Mouse (Mus musculus) stomach, postnatal 0 days (tissue): ENCODE measurements at regions not wholly inside any gene's neighbourhood (a gene's known extent, or its start where the extent isn't known, plus 50 kb on each side); places are given as distances from the start of the nearest gene placed in this dataset.

Experiments used
- ATAC-seq: fragments of 200-750 bp; cut with Nextera tagmentation; 2 replicates; pipeline ENCODE4 v1.8.0; 2017; ENCODE audit not compliant: low FRiP score, low TSS enrichment
- DNase-seq: peaks from one replicate; pipeline ENCODE4 v3.0.0-alpha.2; 2016; ENCODE audit warnings: low spot score
- H3K27ac ChIP-seq: fragments of 300-500 bp; sonication (generic); replicated peaks from 2 replicates; pipeline ENCODE4 v1.5.1; 2014; ENCODE audit warnings: mild to moderate bottlenecking, control low read depth
- H3K27me3 ChIP-seq: fragments of 300-500 bp; sonication (generic); 2 replicates; pipeline ENCODE4 v1.6.1; 2014; ENCODE audit warnings: low read length; ENCODE audit not compliant: control insufficient read depth, insufficient read depth
- H3K36me3 ChIP-seq: fragments of 300-500 bp; sonication (generic); 2 replicates; pipeline ENCODE4 v1.6.1; 2014; ENCODE audit warnings: low read length, mixed read lengths; ENCODE audit not compliant: control insufficient read depth, insufficient read depth
- H3K4me1 ChIP-seq: fragments of 300-500 bp; sonication (generic); replicated peaks from 2 replicates; pipeline ENCODE4 v1.6.1; 2014; ENCODE audit warnings: antibody characterized with exemption; ENCODE audit not compliant: control insufficient read depth, insufficient read depth
- H3K4me2 ChIP-seq: fragments of 300-500 bp; sonication (generic); replicated peaks from 2 replicates; pipeline ENCODE4 v1.6.1; 2014; ENCODE audit warnings: low read depth, mild to moderate bottlenecking, control low read depth, moderate library complexity
- H3K4me3 ChIP-seq: fragments of 300-500 bp; sonication (generic); 2 replicates; pipeline ENCODE4 v1.5.1; 2014; ENCODE audit warnings: low read depth, low read length, control low read depth
- H3K9ac ChIP-seq: fragments of 300-500 bp; sonication (generic); 2 replicates; pipeline ENCODE4 v1.6.1; 2014; ENCODE audit warnings: mild to moderate bottlenecking, low read length, control low read depth, mixed read lengths
- H3K9me3 ChIP-seq: fragments of 300-500 bp; sonication (generic); 2 replicates; pipeline ENCODE4 v1.6.1; 2016; ENCODE audit warnings: low read length; ENCODE audit not compliant: control insufficient read depth
- CTCF ChIP-seq: IDR thresholded peaks from 2 replicates; pipeline ENCODE4 v1.5.1; 2016; ENCODE audit warnings: antibody characterized with exemption, low read depth, mild to moderate bottlenecking, moderate library complexity
- EP300 ChIP-seq: optimal IDR thresholded peaks from 2 replicates; pipeline ENCODE3; 2016; ENCODE audit warnings: antibody characterized with exemption
- WGBS: fragments of 180-500 bp; shearing (Covaris S2); extraction: QIAGEN DNeasy Blood & Tissue Kit; methylation state at CpG from one replicate; pipeline ENCODE4 v1.1.7; 2014; 5-methylcytosine and 5-hydroxymethylcytosine counted together

DNA sequence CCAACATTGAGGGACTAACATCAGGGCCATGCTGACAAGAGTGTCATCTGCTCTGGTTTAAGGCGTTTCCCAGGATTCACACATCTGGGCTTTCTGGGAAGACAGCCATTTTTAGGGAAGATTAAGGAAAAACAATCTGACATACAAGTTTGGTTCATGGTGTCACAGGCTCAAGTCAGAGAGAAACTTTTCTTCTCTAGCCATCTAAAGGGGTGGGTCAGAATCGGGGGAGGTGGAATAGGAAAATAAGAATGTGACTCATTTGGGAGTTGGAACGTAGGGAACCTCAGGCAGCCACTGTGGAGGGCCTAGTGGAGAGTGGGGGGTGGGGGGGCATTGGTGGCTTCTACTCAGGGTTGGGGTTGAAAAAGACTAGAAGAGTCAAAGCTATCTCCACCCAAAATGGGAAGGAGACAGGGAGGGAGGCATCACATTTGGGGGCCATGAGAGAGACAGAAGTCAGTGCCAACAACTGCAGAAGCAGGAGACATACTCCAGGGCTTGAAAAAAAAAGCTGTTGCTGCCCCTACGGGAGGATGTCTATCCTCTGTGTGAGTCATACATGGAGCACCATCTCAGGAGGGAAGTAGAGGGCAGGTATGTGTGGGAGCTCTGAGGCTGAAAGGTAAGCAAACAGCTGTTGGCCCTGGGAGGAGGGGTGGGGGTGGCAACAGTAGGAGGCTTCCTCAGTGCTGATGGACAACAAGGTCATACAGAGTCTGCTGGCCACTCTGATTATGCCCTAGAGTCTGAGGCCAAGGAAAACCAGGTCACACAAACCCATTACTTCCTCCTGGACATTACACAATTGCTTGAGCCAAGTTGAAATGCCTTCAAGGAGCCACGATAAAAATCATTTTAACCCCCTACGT, 128.2 kb downstream of the Snx18 start:
- no peaks in the 10 kb centered on the region for H3K4me1 ChIP-seq
- TF ChIP-seq CTCF (no peak), EP300 (no peak)
- H3K4me2 ChIP-seq: no peak overlapping the region
- no peak overlapping the region for H3K9ac ChIP-seq
- WGBS: 41% methylated on average over 6 of the region's 6 CpGs
- H3K27me3 ChIP-seq: no peaks in the 10 kb centered on the region
- H3K27ac ChIP-seq: no peak overlapping the region
- no peak for DNase-seq
- no peaks in the 10 kb centered on the region for H3K9me3 ChIP-seq
- no peak overlapping the region for H3K4me3 ChIP-seq
- ATAC-seq: no peak
- no peaks in the 10 kb centered on the region for H3K36me3 ChIP-seq

DNA sequence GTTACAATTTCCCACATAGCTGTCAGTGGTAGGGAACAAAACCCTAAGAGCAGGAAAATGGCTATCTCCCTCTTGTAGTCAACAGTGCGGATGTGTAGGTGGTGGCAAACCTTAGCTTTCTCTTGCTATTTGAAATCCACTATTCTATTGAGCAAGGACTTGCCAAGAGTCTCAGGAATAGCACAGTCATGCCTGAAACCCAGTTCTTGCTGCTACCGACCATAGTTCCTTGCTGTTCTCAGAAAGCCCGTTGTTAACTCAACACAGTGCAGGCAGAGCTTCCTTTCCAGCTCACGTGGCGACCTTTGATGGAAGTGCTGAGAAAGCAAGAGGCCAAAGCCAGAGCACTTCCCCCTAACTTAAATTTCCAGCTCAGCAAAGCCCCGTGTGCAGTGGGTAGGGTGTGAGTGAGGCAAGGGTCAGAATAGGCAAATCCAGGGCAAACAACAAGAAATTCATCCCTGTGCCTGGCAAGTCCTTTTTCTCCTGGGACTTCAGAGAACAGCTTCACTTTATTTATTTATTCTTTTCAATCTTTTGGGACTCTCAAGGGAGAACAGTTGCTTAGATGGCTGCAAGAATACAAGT, 131.9 kb downstream of the Snx18 start:
- DNase-seq (no peak), ATAC-seq (no peak)
- no peaks in the 10 kb centered on the region for H3K27me3 ChIP-seq
- H3K9me3 ChIP-seq: no peaks in the 10 kb centered on the region
- 65% methylated on average over 6 of the region's 6 CpGs for WGBS
- no peak overlapping the region for H3K27ac ChIP-seq
- H3K9ac ChIP-seq: no peak overlapping the region
- no peaks in the 10 kb centered on the region for H3K36me3 ChIP-seq
- no peaks in the 10 kb centered on the region for H3K4me1 ChIP-seq
- H3K4me3 ChIP-seq: no peak overlapping the region
- no peak overlapping the region for H3K4me2 ChIP-seq
- TF ChIP-seq CTCF (no peak), EP300 (no peak)

DNA sequence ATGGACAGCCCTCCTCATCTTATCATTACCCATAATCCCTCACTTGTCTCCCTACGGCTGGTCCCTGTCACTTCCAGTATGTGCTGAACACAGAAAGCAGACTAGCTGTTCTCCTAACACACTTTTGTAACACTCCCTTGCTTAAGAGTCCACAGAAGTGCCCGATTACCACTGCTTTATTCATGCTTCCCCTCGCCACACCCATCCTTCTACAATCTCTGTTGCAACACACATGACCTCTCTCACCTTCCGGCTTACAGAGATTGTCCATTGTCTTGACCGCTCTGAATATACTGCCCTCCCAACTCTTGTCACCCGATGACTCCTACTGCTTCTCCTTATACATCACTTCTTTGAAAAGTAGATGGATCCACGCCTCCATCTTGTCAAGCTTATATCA, 132.9 kb downstream of the Snx18 start:
- Histone ChIP-seq H3K9ac (no peak overlapping the region), H3K4me2 (no peak overlapping the region), H3K4me3 (no peak overlapping the region), H3K9me3 (no peaks in the 10 kb centered on the region), H3K36me3 (no peaks in the 10 kb centered on the region), H3K4me1 (no peaks in the 10 kb centered on the region), H3K27me3 (no peaks in the 10 kb centered on the region), H3K27ac (no peak overlapping the region)
- ATAC-seq: no peak
- TF ChIP-seq CTCF (no peak), EP300 (no peak)
- no peak for DNase-seq
- 79% methylated on average over 7 of the region's 7 CpGs for WGBS

DNA sequence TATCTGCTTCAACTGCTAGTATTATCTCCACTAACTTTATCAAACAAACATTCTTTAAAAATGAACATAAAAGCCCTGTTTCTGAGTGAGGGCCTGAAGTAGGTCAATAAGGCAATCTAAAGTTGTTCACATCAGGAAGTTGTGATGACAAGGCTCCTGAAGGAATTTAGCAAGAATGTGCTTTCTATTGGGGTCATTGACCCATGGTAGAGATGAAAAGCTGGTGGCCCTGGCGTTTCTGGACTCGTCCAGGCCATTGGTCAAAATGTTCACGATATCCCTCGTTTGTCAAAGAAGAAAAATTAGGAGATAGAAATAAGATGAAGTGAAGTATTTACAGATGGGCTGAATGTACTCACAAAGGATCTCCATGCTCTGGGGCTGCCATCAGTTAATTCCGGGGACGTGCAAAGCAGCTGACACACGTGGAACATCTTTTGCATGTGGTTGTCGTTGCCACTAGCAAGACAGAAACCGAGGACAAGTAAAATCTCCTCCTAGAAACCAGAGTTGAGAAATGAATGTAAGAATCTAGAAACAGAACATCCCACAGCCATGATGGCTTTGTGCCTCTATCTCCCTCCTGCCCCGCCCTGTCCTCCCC, 134.1 kb downstream of the Snx18 start:
- no peak for TF ChIP-seq EP300
- no peak for TF ChIP-seq CTCF
- Histone ChIP-seq H3K36me3 (no peaks in the 10 kb centered on the region), H3K9me3 (no peaks in the 10 kb centered on the region), H3K4me2 (no peak overlapping the region), H3K4me3 (no peak overlapping the region), H3K9ac (no peak overlapping the region), H3K4me1 (no peaks in the 10 kb centered on the region), H3K27ac (no peak overlapping the region), H3K27me3 (no peaks in the 10 kb centered on the region)
- WGBS: 54% methylated on average over 10 of the region's 10 CpGs
- ATAC-seq (no peak), DNase-seq (no peak)

DNA sequence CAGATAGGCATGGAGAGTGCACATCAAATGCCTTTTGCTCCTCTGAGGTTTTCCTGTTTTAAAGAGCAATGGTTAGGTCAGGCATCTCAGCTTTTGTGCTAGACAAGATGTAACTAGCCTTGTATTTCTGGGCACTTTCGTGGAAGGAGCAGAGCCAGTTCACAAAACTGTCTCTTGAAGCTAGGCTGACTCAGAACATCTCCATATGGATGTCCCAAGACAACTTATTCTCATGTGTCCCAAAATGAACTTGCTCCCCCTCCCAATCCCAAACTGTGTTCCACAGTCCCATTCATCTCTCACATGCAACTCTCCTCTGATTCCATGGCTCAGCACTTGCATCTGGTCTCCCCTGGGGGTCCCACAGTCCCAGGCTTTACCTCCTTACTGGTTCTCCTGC, 135.5 kb downstream of the Snx18 start:
- H3K27ac ChIP-seq: no peak overlapping the region
- no peak overlapping the region for H3K9ac ChIP-seq
- no peak for DNase-seq
- H3K4me3 ChIP-seq: no peak overlapping the region
- no peak for TF ChIP-seq CTCF
- no peak for TF ChIP-seq EP300
- H3K9me3 ChIP-seq: no peaks in the 10 kb centered on the region
- no peak overlapping the region for H3K4me2 ChIP-seq
- no peak for ATAC-seq
- no peaks in the 10 kb centered on the region for H3K36me3 ChIP-seq
- WGBS: 68% methylated on average over 1 of the region's 1 CpGs
- H3K4me1 ChIP-seq: no peaks in the 10 kb centered on the region
- no peaks in the 10 kb centered on the region for H3K27me3 ChIP-seq
